Mouse (Mus musculus): ENCODE results near the gene Map3k7cl. TPM values are rescaled to one million over a fixed set of nuclear protein-coding genes. Genes with fewer than 3 reads are reported as not detected.

Gene Map3k7cl
- polyA plus RNA-seq, 1 experiment from 2014 or later: 0.15 TPM

- H3K36me3 ChIP-seq (ENCODE audit: control insufficient read depth, insufficient read depth, low read length): no peaks in the 10 kb centered on the region
- WGBS: 82% methylated on average over 17 of the region's 17 CpGs
- H3K4me1 ChIP-seq (replicated peaks; ENCODE audit: control insufficient read depth, insufficient read depth, low read length): no peaks in the 10 kb centered on the region
- DNase-seq (ENCODE audit: low spot score) (no peak), ATAC-seq (replicated peaks; ENCODE audit: low FRiP score) (no peak)
- H3K4me3 ChIP-seq (ENCODE audit: low read depth, low read length): no peak overlapping the region
- H3K4me2 ChIP-seq (ENCODE audit: low read depth, low read length, severe bottlenecking): no peak overlapping the region
- H3K27ac ChIP-seq (ENCODE audit: low read depth, low read length): no peak overlapping the region
- no peaks in the 10 kb centered on the region for H3K27me3 ChIP-seq (ENCODE audit: control insufficient read depth, insufficient read depth, low read length)
- no peaks in the 10 kb centered on the region for H3K9me3 ChIP-seq (ENCODE audit: control insufficient read depth, low read length)
- no peak overlapping the region for H3K9ac ChIP-seq (ENCODE audit: low read length)
Observed at GRCm38 (mm10) chr16:87602717-87603526, 49.8 kb downstream of the Map3k7cl start.

GRCm38 (mm10) chr16:87604002-87604401 lies 50.9 kb downstream of the Map3k7cl start:
- WGBS: 88% methylated on average over 9 of the region's 9 CpGs
- ATAC-seq (replicated peaks; ENCODE audit: low FRiP score): no peak
- Histone ChIP-seq H3K27ac (ENCODE audit: low read depth, low read length) (no peak overlapping the region), H3K9ac (ENCODE audit: low read length) (no peak overlapping the region), H3K4me3 (ENCODE audit: low read depth, low read length) (no peak overlapping the region), H3K9me3 (ENCODE audit: control insufficient read depth, low read length) (no peaks in the 10 kb centered on the region), H3K4me2 (ENCODE audit: low read depth, low read length, severe bottlenecking) (no peak overlapping the region), H3K27me3 (ENCODE audit: control insufficient read depth, insufficient read depth, low read length) (no peaks in the 10 kb centered on the region), H3K4me1 (replicated peaks; ENCODE audit: control insufficient read depth, insufficient read depth, low read length) (no peaks in the 10 kb centered on the region), H3K36me3 (ENCODE audit: control insufficient read depth, insufficient read depth, low read length) (no peaks in the 10 kb centered on the region)
- no peak for DNase-seq (ENCODE audit: low spot score)

GRCm38 (mm10) chr16:87604883-87605282 lies 51.8 kb downstream of the Map3k7cl start:
- Histone ChIP-seq H3K27me3 (ENCODE audit: control insufficient read depth, insufficient read depth, low read length) (no peaks in the 10 kb centered on the region), H3K4me1 (replicated peaks; ENCODE audit: control insufficient read depth, insufficient read depth, low read length) (no peaks in the 10 kb centered on the region), H3K4me2 (ENCODE audit: low read depth, low read length, severe bottlenecking) (no peak overlapping the region), H3K27ac (ENCODE audit: low read depth, low read length) (no peak overlapping the region), H3K4me3 (ENCODE audit: low read depth, low read length) (no peak overlapping the region), H3K9ac (ENCODE audit: low read length) (no peak overlapping the region), H3K9me3 (ENCODE audit: control insufficient read depth, low read length) (no peaks in the 10 kb centered on the region), H3K36me3 (ENCODE audit: control insufficient read depth, insufficient read depth, low read length) (no peaks in the 10 kb centered on the region)
- WGBS: 84% methylated on average over 2 of the region's 2 CpGs
- ATAC-seq (replicated peaks; ENCODE audit: low FRiP score) (no peak), DNase-seq (ENCODE audit: low spot score) (no peak)

- Histone ChIP-seq H3K4me3 (ENCODE audit: low read depth, low read length) (no peak overlapping the region), H3K36me3 (ENCODE audit: control insufficient read depth, insufficient read depth, low read length) (no peaks in the 10 kb centered on the region), H3K9me3 (ENCODE audit: control insufficient read depth, low read length) (no peaks in the 10 kb centered on the region), H3K9ac (ENCODE audit: low read length) (no peak overlapping the region), H3K27ac (ENCODE audit: low read depth, low read length) (no peak overlapping the region), H3K27me3 (ENCODE audit: control insufficient read depth, insufficient read depth, low read length) (no peaks in the 10 kb centered on the region), H3K4me1 (replicated peaks; ENCODE audit: control insufficient read depth, insufficient read depth, low read length) (no peaks in the 10 kb centered on the region), H3K4me2 (ENCODE audit: low read depth, low read length, severe bottlenecking) (no peak overlapping the region)
- WGBS: 93% methylated on average over 1 of the region's 1 CpGs
- ATAC-seq (replicated peaks; ENCODE audit: low FRiP score) (no peak), DNase-seq (ENCODE audit: low spot score) (no peak)
Observed at GRCm38 (mm10) chr16:87607383-87607782, 54.3 kb downstream of the Map3k7cl start.

- no peaks in the 10 kb centered on the region for H3K27me3 ChIP-seq (ENCODE audit: control insufficient read depth, insufficient read depth, low read length)
- H3K9me3 ChIP-seq (ENCODE audit: control insufficient read depth, low read length): no peaks in the 10 kb centered on the region
- WGBS: 94% methylated on average over 6 of the region's 6 CpGs
- no peak overlapping the region for H3K4me3 ChIP-seq (ENCODE audit: low read depth, low read length)
- no peak for ATAC-seq (replicated peaks; ENCODE audit: low FRiP score)
- H3K9ac ChIP-seq (ENCODE audit: low read length): no peak overlapping the region
- H3K36me3 ChIP-seq (ENCODE audit: control insufficient read depth, insufficient read depth, low read length): no peaks in the 10 kb centered on the region
- H3K27ac ChIP-seq (ENCODE audit: low read depth, low read length): no peak overlapping the region
- H3K4me2 ChIP-seq (ENCODE audit: low read depth, low read length, severe bottlenecking): no peak overlapping the region
- no peaks in the 10 kb centered on the region for H3K4me1 ChIP-seq (replicated peaks; ENCODE audit: control insufficient read depth, insufficient read depth, low read length)
- no peak for DNase-seq (ENCODE audit: low spot score)
Observed at GRCm38 (mm10) chr16:87607959-87608358, 54.8 kb downstream of the Map3k7cl start.

- H3K36me3 ChIP-seq (ENCODE audit: control insufficient read depth, insufficient read depth, low read length): no peaks in the 10 kb centered on the region
- H3K9me3 ChIP-seq (ENCODE audit: control insufficient read depth, low read length): no peaks in the 10 kb centered on the region
- no peak overlapping the region for H3K9ac ChIP-seq (ENCODE audit: low read length)
- no peak for ATAC-seq (replicated peaks; ENCODE audit: low FRiP score)
- H3K4me1 ChIP-seq (replicated peaks; ENCODE audit: control insufficient read depth, insufficient read depth, low read length): no peaks in the 10 kb centered on the region
- no peak for DNase-seq (ENCODE audit: low spot score)
- WGBS: 88% methylated on average over 5 of the region's 5 CpGs
- H3K27me3 ChIP-seq (ENCODE audit: control insufficient read depth, insufficient read depth, low read length): no peaks in the 10 kb centered on the region
- no peak overlapping the region for H3K4me3 ChIP-seq (ENCODE audit: low read depth, low read length)
- no peak overlapping the region for H3K4me2 ChIP-seq (ENCODE audit: low read depth, low read length, severe bottlenecking)
- H3K27ac ChIP-seq (ENCODE audit: low read depth, low read length): no peak overlapping the region
Observed at GRCm38 (mm10) chr16:87610142-87610541, 57.0 kb downstream of the Map3k7cl start.

GRCm38 (mm10) chr16:87610556-87611295 lies 57.6 kb downstream of the Map3k7cl start:
- 92% methylated on average over 21 of the region's 21 CpGs for WGBS
- ATAC-seq (replicated peaks; ENCODE audit: low FRiP score): no peak

GRCm38 (mm10) chr16:87611420-87611819 lies 58.3 kb downstream of the Map3k7cl start:
- 89% methylated on average over 14 of the region's 14 CpGs for WGBS

More at GRCm38 (mm10) chr16:87610556-87611295, 57.6 kb downstream of the Map3k7cl start:
- H3K4me2 ChIP-seq (ENCODE audit: low read depth, low read length, severe bottlenecking): no peak overlapping the region
- H3K4me1 ChIP-seq (replicated peaks; ENCODE audit: control insufficient read depth, insufficient read depth, low read length): no peaks in the 10 kb centered on the region
- no peaks in the 10 kb centered on the region for H3K36me3 ChIP-seq (ENCODE audit: control insufficient read depth, insufficient read depth, low read length)
- H3K9ac ChIP-seq (ENCODE audit: low read length): no peak overlapping the region
- no peak overlapping the region for H3K4me3 ChIP-seq (ENCODE audit: low read depth, low read length)
- H3K27me3 ChIP-seq (ENCODE audit: control insufficient read depth, insufficient read depth, low read length): no peaks in the 10 kb centered on the region
- DNase-seq (ENCODE audit: low spot score): no peak
- H3K27ac ChIP-seq (ENCODE audit: low read depth, low read length): no peak overlapping the region
- H3K9me3 ChIP-seq (ENCODE audit: control insufficient read depth, low read length): no peaks in the 10 kb centered on the region

More at GRCm38 (mm10) chr16:87611420-87611819, 58.3 kb downstream of the Map3k7cl start:
- ATAC-seq (replicated peaks; ENCODE audit: low FRiP score) (no peak), DNase-seq (ENCODE audit: low spot score) (no peak)
- Histone ChIP-seq H3K4me2 (ENCODE audit: low read depth, low read length, severe bottlenecking) (no peak overlapping the region), H3K4me1 (replicated peaks; ENCODE audit: control insufficient read depth, insufficient read depth, low read length) (no peaks in the 10 kb centered on the region), H3K27ac (ENCODE audit: low read depth, low read length) (no peak overlapping the region), H3K9me3 (ENCODE audit: control insufficient read depth, low read length) (no peaks in the 10 kb centered on the region), H3K9ac (ENCODE audit: low read length) (no peak overlapping the region), H3K36me3 (ENCODE audit: control insufficient read depth, insufficient read depth, low read length) (no peaks in the 10 kb centered on the region), H3K4me3 (ENCODE audit: low read depth, low read length) (no peak overlapping the region), H3K27me3 (ENCODE audit: control insufficient read depth, insufficient read depth, low read length) (no peaks in the 10 kb centered on the region)

Measured in forebrain, embryonic 11.5 days (tissue).